Mouse (Mus musculus) kidney, adult 11 months (tissue): ENCODE data around the gene Mfap2.

Experiments
- DNase-seq: peaks from one replicate; pipeline ENCODE4 v3.0.0; 2022

Mfap2 gene

DNA sequence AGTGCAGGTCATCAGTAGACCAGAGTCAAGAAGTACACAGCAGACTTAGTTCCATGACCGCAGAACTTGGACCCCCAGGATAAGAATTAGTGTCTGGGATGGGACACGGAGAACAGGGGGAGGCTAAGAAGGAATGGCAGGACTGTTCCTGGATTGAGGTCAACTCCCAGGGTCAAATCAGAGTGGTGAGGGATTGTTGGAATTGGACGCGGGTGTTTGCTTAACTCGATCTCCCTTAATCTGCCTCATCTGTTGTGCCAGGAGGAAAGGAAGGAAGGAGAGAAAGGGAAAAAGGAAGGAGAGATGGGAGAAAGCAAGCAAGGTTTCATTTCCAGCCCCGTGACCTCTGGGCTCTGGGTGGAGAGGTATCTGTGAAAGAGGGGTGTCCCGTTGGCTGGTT lies at the start of gene Mfap2:
Mfap2 (plus strand) TSS at position 301 of the 400 bp plus-strand sequence.
- DNase-seq, result no peak

DNA sequence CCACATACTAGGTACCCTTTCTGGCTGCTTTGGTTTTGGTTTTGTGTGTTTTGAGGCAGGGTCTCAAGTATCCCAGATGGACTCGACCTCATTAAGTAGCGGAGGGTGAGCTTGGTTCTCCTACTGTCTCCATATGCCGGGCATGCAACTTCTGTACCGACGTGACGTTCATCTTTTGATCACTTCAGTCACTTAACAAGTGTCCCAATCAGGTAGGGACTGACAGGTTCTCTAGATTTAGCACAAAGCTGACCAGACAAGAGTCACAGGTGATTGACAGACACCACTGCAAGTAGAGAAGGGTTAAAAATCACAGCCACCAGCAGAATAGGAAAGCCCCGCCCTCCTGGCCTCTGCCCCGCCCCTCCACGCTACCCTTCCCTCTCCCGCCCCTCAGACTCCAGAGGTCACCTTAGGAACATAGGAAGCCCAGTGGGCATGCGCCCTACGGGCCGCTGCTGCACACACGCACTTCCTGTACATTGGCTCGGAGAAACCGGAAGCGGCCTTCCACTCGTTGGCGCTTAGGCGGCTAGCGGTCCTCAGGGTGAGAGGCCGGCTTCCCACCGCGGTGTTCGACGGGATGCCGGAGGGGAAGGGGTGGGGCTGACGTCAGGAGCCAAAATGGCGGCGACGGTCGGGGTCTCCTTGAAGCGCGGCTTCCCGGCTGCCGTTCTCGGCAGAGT lies 49.3 kb upstream of the Mfap2 start, which contains the start of gene Sdhb:
Sdhb (plus strand) TSS at position 423 of the 686 bp plus-strand sequence.
- peak; percentile 99 for DNase-seq

DNA sequence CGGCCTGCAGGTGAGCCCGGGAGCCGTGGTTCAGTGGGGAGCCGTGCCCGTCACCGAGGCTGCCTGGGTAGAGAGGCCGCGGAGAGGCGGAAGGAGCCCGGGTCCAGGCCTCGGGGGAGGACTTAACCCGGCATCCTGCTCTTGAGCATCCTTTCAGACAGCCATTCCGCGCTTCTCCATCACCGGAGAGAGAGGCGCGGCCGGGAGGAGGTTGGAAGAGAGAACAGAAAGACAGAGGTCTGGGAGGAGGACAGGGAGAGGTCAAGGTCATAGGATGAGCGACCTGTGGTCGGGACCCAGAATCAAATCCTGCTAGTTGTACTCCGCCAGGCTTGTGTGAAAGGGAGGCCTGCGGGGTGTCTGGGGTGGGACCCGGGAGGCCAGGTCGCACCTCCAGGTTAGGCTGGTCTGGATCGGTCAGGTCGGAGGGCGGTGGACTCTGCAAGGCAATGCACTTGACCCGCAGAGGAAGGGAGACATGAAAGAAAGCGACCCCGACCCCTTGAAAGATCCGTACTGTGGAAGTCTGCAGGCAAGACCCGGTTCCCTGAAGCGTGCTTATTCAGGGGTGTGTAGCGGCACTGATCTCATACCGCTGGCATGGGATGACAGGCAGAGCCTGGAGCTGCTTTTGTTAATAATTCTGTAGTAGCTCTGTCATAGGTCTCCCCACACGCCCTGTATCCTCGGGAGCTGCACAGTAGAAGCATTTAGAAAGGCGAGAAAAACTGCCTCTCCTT lies 48.6 kb upstream of the Mfap2 start:
- DNase-seq, result peak; percentile 40

DNA sequence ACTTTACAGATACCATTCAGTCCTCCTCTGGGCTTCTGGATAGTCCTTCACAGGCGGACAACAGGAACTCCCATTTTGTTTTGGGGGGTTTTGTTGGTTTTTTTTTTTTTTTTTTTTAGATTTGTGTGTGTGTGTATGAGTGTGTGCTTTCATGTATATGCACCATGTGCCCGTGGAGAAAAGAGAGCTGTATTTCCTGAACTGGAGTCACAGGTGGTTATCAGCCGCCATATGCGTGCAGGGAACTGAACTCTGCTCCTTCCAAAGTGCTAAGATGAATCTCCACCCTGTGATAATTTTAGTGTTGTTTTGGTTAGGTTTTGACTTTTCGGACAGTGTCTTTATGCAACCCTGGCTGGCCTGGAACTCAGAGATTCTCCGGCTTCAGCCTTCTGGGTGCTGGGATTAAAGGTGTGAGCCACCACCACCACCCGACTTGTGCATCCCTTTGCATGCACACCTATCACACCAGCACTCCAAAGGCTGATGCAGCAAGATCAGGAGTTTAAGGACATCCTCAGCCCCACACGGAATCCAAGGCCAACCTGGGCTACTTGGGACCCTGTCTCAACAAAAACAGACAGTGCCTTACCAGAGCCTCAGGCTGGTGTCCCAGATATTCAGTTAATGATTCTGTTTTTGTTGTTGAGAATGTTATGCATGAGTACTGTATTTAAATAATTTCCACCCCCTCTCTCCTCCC lies 47.9 kb upstream of the Mfap2 start:
- DNase-seq, result peak; percentile 48

DNA sequence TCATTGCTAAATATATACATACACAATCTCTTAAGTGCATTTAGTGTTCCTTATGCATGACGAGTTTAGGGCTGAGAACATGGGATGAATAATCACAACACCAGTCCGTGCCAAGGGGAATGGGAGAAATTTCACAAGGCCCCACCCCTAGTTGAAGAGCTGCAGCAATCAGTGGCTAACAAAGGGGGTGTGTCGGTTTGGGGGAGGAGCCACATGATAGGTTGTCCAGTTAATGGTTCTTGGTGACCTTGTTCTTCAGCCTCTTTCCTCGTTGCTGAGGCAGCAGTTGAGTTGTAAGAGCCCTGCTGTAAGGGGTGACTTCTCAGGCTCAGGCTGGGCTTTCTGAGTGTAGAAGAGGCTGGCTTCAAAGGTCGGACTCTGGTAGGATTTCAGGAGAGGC lies 47.3 kb upstream of the Mfap2 start:
- DNase-seq, result peak; percentile 95

DNA sequence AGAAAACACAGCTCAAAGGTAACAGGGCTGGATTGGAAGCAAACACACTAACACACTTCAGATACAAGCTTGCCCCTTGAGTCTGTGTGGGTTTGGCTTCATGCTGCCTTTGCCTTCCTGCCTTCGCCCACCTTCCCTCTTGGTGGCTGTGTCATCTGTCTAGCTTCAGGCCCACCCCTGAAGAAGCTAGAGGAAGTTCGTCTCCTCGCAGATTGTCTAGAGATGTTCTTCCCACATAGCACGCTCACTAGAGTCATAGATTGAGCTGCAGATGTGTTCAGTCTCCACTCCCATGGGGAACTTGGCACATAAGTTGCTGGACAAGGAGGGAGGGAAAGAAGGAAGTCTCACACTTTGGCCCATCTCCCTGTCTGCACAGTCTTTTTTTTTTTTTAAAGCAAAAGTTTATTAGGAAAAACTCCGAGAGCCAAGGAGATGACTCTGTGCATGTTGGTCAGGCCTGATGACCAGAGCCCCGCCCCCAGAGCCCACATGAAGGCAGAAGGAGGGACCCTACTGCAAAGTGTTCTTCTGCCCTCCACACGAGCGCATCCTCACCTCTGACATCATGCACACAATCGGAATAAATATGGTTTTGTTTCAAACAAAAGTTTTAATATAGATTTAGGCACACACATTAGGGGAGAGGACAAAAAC lies 46.1 kb upstream of the Mfap2 start:
- DNase-seq, result no peak

DNA sequence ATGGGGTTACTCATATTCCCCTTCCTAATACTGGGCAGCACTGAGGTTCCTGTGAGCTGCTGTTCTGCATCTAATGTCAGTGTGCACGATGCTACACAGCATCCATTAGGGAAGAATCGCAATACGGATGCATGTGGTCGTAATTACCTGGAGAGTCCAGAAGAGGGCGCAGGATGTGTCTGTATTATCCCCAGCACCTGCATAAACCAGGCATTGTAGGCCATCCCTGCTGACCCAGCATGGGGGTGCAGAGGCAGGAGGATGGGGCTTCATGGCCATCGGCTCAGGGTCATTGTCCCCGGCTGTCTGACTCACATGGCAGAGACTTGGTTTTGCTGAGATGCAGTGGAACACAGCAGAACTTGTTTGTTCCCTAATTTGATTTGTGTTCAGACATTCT lies 45.6 kb upstream of the Mfap2 start:
- DNase-seq, result peak; percentile 78

DNA sequence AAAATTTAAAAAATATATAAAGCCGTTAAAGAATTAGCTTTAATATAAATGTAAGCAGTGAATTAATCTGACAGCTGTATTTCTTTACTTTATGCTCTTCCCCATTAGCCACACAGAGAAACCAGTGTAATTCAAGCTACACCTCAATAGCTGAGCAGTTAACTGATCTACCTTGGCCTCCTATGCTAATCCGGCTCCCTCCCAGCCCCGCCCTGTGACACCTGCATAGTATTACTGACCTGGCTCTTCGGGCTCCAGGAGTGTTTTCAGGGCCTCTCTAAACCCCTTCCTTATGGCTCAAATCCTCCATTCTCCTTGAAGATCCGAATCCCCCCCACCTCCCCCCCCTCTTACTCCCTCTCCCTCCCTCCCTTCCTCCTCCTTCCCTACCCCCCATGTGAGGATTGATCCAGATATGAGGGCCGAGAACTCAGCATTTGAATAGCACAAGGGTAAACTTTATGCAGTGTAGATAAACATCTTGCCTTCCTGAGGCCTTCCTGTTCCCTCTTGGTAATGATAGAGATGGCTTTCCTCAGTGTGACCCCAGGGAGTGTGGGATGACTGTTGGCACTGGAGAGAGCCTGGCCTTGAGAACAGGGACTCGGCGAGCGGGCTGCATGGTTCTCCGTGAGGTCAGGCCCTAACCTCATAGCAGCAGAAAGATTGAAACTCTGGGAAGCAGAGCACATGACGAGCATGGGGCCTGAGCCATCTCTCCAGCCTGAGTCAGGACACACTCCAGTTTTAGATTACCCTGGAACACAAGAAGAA lies 42.6 kb upstream of the Mfap2 start:
- DNase-seq, result no peak

DNA sequence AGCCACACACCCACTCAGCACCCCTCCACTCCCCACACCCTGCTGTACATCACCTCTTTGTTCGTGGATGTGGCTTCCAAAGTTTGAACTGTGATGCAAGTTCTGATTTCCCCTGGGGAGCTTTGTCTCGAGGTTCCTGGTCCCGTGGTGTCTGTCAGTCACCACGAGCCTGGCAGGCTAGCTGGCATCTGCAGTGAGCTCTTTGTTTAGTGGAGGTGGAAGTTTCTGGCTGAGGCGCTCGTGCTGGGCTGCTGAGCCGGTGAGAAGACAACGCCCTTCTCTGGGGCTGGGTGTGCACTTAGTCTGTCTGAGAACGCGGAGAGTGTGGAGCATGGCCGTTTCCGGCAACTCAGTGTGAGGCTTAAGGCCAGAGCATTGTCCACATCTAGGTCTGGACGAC lies 38.5 kb upstream of the Mfap2 start:
- DNase-seq, result no peak

DNA sequence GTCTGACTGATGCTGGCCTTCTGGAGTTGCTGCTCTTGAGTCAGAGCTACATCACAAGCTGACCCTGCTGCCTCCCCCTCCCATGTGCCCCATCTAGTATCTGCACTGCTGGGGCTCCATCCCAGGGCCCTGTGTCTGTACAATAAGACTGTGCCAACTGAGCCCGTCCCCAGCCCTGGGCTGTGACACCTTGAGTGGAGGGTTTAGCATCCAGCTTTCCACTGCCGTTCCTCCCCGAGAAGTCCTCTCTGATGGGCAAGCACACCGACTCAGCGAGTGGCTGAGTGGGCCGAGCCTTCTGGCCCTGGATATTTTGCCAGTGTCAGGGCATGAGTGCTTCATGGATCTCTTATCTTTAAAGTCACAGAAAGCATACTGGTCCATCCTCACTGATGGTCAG lies 35.8 kb upstream of the Mfap2 start:
- DNase-seq, result no peak

DNA sequence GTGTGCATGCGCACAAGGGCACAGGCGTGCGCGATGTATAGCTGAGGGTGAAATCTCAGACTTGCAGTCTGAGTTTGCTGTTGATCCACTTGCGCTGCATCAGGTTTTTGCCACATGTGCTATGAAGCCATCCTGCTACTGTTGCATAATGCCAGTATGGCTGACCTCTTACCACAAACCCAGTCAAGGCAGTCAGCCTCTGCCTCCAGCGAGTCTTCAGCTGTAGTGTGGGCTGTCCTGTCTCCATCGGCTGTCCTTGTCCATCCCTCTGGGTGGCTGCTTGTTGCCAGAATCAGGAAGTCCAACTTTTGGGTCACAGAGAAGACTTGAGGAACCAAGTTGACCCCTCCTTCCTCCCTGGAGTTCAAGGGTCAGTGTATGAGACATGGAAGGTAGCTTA lies 34.9 kb upstream of the Mfap2 start:
- no peak for DNase-seq

DNA sequence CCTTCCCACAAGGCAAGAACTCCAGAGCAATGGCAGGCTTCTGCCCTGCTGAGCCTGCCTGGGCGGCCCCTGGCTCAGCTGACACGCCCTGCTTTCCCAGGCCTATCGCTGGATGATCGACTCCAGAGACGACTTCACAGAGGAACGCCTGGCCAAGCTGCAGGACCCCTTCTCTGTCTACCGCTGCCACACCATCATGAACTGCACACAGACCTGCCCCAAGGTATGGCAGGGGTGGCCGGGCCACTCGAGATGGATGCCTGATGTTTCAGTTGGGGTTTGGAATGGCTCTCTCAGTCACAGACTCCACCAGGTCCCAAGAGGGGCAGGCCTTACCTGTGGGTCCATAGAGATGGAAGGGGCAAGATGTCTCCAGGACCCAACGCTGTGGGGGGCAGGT lies 32.9 kb upstream of the Mfap2 start:
- no peak for DNase-seq

DNA sequence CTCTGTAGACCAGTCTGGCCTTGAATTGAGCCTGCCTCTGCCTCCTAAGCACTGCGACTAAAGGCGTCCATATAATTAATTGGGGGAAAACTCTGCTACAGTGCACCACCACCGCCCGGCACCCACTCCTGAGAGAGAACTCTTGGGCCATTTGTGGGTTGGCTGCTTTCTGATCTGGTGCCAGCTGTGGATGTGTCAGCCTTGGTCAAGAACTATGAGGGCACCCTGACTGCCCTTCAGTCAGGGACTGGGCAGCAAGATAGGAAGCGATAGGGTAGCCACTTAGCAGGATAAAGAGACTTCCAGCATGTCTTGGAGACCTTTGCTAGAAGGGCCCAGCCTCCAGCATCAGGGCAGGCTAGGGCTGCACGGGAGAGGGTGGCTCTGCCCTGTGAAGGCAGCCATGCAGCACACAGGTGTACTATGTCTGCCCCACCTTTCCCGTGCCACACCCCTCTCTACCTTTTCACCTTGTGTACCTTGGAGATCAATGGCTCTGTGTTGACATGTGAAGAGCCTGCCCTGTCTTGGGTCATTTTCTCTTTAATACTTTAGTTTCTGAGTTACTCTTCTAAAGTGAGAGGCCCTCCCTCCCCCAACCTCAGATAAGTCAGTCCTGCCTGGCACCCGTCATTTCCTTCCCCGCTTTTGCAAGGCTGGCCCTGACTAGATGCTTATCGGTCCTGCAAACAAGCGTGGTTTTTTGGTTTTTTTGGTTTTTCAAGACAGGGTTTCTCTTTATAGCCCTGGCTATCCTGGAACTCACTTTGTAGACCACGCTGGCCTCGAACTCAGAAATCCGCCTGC lies 32.1 kb upstream of the Mfap2 start:
- no peak for DNase-seq

DNA sequence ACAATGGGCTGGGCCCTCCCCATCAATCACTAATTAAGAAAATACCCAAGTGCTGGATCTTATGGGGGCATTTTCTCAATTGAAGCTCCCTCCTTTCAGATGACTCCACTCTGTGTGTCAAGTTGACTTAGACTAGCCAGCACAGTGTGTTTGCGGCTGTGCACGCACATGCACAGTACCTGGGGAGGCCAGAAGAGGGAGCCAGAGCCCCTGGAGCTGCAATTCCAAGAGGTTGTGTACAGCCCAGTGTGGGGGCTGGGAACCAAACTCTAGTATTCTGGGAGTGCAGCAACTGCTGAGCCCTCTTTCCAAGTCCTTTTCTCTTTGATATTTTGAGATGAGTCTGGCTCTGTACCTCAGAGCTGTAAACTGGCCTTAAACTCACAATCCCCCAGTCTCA lies 28.6 kb upstream of the Mfap2 start:
- no peak for DNase-seq

DNA sequence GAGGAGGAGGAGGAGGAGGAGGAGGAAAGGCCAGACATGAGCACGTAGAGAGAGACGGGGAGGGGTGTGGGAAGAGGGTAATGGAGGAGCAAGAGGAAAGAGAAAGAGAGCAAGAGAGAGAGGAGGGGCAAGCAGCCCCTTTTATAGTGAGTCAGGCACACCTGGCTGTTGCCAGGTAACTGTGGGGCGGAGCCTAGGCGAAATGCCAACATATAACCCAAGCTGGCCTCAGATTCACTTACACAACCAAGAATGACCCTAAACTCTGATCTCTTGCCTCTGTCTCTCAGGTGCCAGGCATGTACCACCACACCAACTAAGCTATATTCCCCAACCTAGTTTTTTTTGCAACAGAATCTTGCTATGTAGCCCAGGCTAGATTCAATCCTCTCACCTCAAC lies 27.4 kb upstream of the Mfap2 start:
- no peak for DNase-seq

DNA sequence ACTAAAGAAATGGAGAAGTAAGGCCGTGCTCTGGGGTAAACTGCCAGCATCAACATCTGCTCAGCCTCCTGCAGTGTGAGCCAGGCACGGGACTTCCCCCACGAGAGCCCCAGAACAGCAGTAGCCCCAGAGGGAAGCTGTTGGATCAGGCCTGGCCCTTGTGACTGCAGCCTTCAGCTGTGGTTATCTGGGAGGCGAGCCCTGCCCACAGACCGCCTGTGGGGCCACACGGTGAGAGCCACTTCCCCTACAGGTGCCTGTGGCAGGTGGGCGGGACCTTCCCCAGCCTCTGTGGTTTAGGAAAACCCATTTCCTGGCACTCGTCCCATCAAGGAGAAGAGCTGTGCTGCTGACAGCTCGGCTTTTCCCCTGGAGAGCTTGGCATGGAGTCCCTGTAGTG lies 26.8 kb upstream of the Mfap2 start:
- peak; percentile 36 for DNase-seq

DNA sequence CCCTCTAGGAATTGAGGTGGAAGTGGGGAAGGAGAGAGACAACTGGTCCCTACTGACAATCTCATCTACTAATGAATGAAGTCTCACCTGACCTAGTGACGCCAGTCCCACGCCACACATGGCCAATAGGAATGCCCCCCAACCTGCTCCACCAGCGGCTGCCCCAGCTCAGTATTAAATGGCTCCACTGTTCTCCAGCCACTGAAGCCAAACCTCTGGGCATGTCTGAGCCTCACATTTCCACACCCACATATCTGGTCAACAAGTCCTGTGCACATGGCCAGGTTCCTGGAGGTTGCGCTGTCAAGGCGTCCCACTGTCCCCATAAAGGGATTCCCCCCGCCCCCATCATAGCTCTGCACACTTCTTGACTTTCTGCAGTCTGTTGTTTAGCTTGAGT lies 25.7 kb upstream of the Mfap2 start:
- no peak for DNase-seq

DNA sequence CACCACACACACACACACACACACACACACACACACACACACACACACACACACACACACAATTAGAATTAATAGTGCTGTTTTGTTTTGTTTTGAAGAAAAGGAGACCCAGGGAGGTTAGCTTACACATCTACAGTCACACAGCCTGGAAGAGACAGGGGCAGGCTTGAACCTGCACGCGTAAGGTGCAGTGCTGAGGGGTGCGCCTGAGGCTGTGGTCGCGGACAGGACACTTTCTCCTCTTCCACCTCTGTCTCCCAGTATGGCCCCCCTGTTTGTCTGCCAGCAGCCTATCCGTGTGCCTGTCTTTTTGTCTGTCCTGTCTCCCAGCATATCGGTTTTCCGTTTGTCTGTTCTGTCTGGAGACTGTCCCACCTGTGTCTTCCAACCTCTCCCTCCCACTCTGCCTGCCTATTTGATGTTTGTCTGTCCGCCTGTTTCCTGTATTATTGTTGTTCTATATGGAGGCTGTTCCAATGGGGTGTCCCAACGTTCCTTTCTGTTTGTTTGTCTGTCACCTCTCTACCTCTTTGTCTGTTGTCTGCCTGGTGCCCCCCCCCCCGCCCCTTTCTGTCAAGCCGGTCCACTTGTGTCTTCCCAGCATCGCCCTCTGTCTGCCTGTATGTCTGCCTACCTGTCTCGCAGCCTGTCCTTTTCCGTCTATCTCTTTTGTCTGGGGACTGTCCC lies 24.1 kb upstream of the Mfap2 start:
- no peak for DNase-seq

DNA sequence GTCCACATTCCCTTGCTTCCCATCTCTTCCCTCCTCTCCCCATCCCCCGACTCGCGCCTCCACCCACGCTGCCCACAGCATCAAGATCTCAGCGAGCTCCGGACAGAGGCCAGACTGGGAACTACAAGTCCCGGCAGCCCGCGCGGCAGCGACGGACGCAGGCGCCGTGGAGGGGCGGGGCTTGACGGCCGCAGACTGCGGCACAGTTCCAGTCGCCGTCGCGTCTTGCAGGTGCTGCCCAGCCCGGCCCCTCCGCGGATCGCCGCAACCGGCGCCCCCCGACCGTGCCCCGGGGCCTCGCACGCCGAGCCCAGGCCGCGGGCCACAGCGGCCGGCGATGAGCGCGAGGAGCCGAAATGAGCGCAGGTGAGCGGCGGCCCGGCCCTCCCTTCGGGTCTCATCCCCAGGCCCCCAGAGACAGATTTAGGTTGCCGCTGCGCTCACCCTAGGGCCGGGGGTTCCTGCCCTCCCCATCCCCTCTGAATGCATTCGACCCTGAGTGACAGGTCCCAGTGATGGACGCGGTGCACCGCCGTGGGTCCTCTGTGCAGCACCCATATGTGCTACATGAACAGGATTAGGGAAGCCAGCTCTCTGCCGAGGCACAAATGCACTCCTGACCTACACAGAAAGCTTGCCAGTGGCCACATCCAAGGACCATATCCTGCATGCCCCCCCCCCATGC lies 23.4 kb upstream of the Mfap2 start, which contains the start of gene Atp13a2:
Atp13a2 (plus strand) TSS at position 163 of the 685 bp plus-strand sequence.
- peak; percentile 86 for DNase-seq

DNA sequence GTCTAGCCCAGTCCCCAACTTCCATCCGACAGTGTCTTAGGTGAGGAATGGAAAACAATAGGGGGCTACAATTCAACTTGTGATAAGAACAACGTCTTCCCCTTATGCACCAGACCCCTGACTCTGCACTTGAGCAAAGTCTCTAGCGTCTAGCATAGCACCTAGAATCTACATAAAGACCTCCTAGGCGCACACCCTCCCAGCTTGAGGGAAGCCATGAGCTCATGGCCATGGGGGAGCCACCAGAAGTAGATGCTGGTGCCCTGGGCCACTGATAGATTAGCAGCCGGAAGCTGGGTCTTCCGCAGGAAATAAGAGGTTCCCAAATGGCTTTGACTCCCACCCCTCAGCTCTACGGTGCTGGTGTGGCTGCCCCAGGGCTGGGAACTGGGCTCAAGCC lies 22.7 kb upstream of the Mfap2 start:
- no peak for DNase-seq
